Mouse (Mus musculus) heart, adult 2 months (tissue): ENCODE results near the gene Gm9821.

Experiments used
- CTCF ChIP-seq: fragments of 200-600 bp; IDR thresholded peaks from 2 replicates; pipeline ENCODE4 v1.8.1; 2022; ENCODE audit warnings: antibody characterized with exemption, mild to moderate bottlenecking, moderate library complexity
- POLR2A ChIP-seq: fragments of 200-500 bp; IDR thresholded peaks from 2 replicates; pipeline ENCODE4 v1.6.1; 2011; ENCODE audit warnings: mild to moderate bottlenecking, low read depth, low read length, control low read depth; ENCODE audit not compliant: insufficient read depth

DNA sequence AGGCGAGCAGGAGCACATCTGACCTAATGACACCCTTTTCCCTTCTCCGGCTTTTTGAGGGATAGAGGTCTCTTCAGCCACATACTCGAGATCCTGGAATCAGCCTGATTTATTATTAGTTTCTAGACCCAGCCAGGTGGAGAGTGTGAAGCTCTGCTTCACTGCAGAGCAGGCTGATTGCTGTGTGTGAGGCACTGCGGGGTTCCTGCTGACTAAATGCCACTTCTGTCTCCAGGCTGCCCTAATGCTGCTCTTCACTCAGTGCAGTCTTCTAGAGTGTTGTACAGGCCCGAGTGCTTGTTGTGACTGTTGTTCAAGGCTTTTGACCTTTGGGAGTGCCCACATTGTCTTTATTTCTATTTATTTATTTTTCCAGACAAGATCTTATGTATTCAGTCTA lies 43.2 kb upstream of the Gm9821 start:
- TF ChIP-seq POLR2A = no peak
- TF ChIP-seq CTCF = no peak
